Comparison of ENCODE assay signal across 28 mouse cellular contexts in the genomic region with DNA sequence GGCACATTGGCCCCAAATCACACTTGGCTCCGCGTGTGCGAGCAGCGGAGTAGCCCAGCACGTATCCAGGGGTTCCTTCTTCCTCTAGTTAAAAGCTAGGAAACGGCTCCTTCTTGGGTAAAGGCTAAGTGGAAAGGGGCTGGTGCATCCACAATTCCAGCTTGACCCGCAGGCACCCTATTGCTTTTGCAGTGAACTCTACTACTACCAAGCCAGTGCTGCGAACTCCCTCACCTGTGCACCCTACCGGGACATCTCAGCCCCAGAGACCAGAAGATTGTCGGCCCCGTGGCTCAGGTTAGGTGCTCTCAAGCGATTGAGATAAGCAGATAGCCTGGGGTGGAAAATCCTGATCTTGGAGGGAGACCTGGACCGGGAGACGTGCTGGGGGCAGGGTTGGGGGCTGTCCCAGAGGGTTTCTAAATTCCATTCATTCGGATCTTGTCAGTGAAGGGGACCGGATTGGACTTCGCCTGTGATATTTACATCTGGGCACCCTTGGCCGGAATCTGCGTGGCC. TPM values are rescaled to one million over a fixed set of nuclear protein-coding genes. Genes with fewer than 3 reads are reported as not detected.
DNase-seq lines count a peak whose midpoint lies in the region; ATAC-seq and TF ChIP-seq lines count a peak whose summit lies in the region.
"Had no signal": no experiment of that assay in that cellular context is flagged by ENCODE, and none has a peak within 500 bp of the region (broad histone marks: within the 10 kb centered on the region; RNA-seq: fewer than 3 reads in every experiment).

No protein-coding gene starts in this region.

- no peak overlapping the region for H3K4me2 ChIP-seq in intestine, postnatal 0 days (replicated peaks; ENCODE audit: low read depth)
- H3K4me2 ChIP-seq: embryonic facial prominence, embryonic 12.5 days; embryonic facial prominence, embryonic 15.5 days; heart, embryonic 13.5 days; hindbrain, embryonic 13.5 days had no signal

- H3K9ac ChIP-seq in intestine, postnatal 0 days (ENCODE audit: low read depth, low read length), result no peak overlapping the region
- H3K9ac ChIP-seq: embryonic facial prominence, embryonic 12.5 days; embryonic facial prominence, embryonic 15.5 days; forebrain, postnatal 0 days; heart, embryonic 13.5 days; hindbrain, embryonic 13.5 days had no signal

- no peaks in the 10 kb centered on the region for H3K27me3 ChIP-seq in spleen, adult 2 months (ENCODE audit: control insufficient read depth, insufficient read depth, low read length)
- no peaks in the 10 kb centered on the region for H3K27me3 ChIP-seq in small intestine, adult 2 months (ENCODE audit: control insufficient read depth, insufficient read depth, low read length)
- no peaks in the 10 kb centered on the region for H3K27me3 ChIP-seq in intestine, postnatal 0 days (replicated peaks; ENCODE audit: control insufficient read depth, insufficient read depth, low read length)
- H3K27me3 ChIP-seq: embryonic facial prominence, embryonic 12.5 days; embryonic facial prominence, embryonic 15.5 days; heart, embryonic 13.5 days; hindbrain, embryonic 13.5 days had no signal

- peak overlapping the region; percentile 48 for H3K4me3 ChIP-seq in spleen, adult 2 months (ENCODE audit: extremely low read depth, insufficient read depth, insufficient read length)
- H3K4me3 ChIP-seq in small intestine, adult 2 months (ENCODE audit: low read depth, low read length), result peak overlapping the region; percentile 40
- no peak overlapping the region for H3K4me3 ChIP-seq in intestine, postnatal 0 days (ENCODE audit: low read depth, low read length)
- H3K4me3 ChIP-seq: embryonic facial prominence, embryonic 12.5 days; embryonic facial prominence, embryonic 15.5 days; gastrocnemius, adult 2 months; heart, embryonic 13.5 days; hindbrain, embryonic 10.5 days; hindbrain, embryonic 13.5 days had no signal

- no peaks in the 10 kb centered on the region for H3K9me3 ChIP-seq in intestine, postnatal 0 days (ENCODE audit: control insufficient read depth)
- H3K9me3 ChIP-seq: embryonic facial prominence, embryonic 12.5 days; embryonic facial prominence, embryonic 15.5 days; heart, embryonic 13.5 days; hindbrain, embryonic 10.5 days; hindbrain, embryonic 13.5 days had no signal

- no peak for DNase-seq in spleen, adult 2 months (ENCODE audit: low read depth in 1 of 2, low spot score in 2 of 2)
- DNase-seq in spleen, adult 12 weeks (ENCODE audit: low spot score), result no peak
- peak; percentile 63 for DNase-seq in thymus, postnatal 14 days
- DNase-seq in kidney, postnatal 25 days, result no peak
- DNase-seq: adrenal gland, adult 2 months; adrenal gland, postnatal 14 days; cerebellum, adult 11 months; cerebellum, adult 2 months; cerebellum, adult 9-11 months; cerebellum, postnatal 25 days; forebrain, postnatal 0 days; gastrocnemius, adult 2 months; gastrocnemius, postnatal 14 days; heart, adult 18-20 months; heart, postnatal 36 days had no signal

- no peak for TF ChIP-seq POLR2A in spleen, adult 2 months (IDR thresholded peaks at IDR 0.05; ENCODE audit: low read depth, low read length)
- no peak for TF ChIP-seq POLR2A in small intestine, adult 2 months (IDR thresholded peaks at IDR 0.05; ENCODE audit: low read depth, low read length)

- H3K4me1 ChIP-seq in spleen, adult 2 months (ENCODE audit: control insufficient read depth, insufficient read depth, insufficient read length), result no peaks in the 10 kb centered on the region
- H3K4me1 ChIP-seq in small intestine, adult 2 months (ENCODE audit: control insufficient read depth, insufficient read depth, insufficient read length, low read length), result no peaks in the 10 kb centered on the region
- no peaks in the 10 kb centered on the region for H3K4me1 ChIP-seq in intestine, postnatal 0 days (replicated peaks; ENCODE audit: control insufficient read depth, insufficient read depth, low read length)
- H3K4me1 ChIP-seq: embryonic facial prominence, embryonic 12.5 days; embryonic facial prominence, embryonic 15.5 days; heart, embryonic 13.5 days; hindbrain, embryonic 10.5 days; hindbrain, embryonic 13.5 days had no signal

- peak overlapping the region; percentile 56 for H3K27ac ChIP-seq in spleen, adult 2 months (ENCODE audit: insufficient read depth, low read length)
- no peak overlapping the region for H3K27ac ChIP-seq in small intestine, adult 2 months (ENCODE audit: insufficient read depth, low read depth, low read length)
- H3K27ac ChIP-seq in intestine, postnatal 0 days (ENCODE audit: low read depth, low read length), result no peak overlapping the region
- H3K27ac ChIP-seq: embryonic facial prominence, embryonic 12.5 days; embryonic facial prominence, embryonic 15.5 days; gastrocnemius, adult 2 months; heart, embryonic 13.5 days; hindbrain, embryonic 10.5 days; hindbrain, embryonic 13.5 days had no signal

- TF ChIP-seq CTCF in spleen, adult 2 months (IDR thresholded peaks at IDR 0.05; ENCODE audit: extremely low read depth, insufficient read depth, insufficient read length, insufficient replicate concordance), result no peak
- no peak for TF ChIP-seq CTCF in small intestine, adult 2 months (IDR thresholded peaks at IDR 0.05; ENCODE audit: extremely low read depth, insufficient read length, insufficient replicate concordance, low read depth, low read length)
- no peak for TF ChIP-seq CTCF in intestine, postnatal 0 days (IDR thresholded peaks at IDR 0.05; ENCODE audit: low read depth)

- H3K36me3 ChIP-seq in spleen, adult 2 months (ENCODE audit: control insufficient read depth, insufficient read depth, low read length), result no peaks in the 10 kb centered on the region
- no peaks in the 10 kb centered on the region for H3K36me3 ChIP-seq in small intestine, adult 2 months (ENCODE audit: control insufficient read depth, insufficient read depth, low read length)
- H3K36me3 ChIP-seq in intestine, postnatal 0 days (ENCODE audit: control insufficient read depth, insufficient read depth), result no peaks in the 10 kb centered on the region
- H3K36me3 ChIP-seq: embryonic facial prominence, embryonic 12.5 days; embryonic facial prominence, embryonic 15.5 days; heart, embryonic 13.5 days; hindbrain, embryonic 10.5 days; hindbrain, embryonic 13.5 days had no signal

- 82% methylated on average over 19 of the region's 19 CpGs for WGBS in spleen, adult 2 months
- 87% methylated on average over 19 of the region's 19 CpGs for WGBS in small intestine, adult 2 months
- WGBS in intestine, postnatal 0 days, result 89% methylated on average over 19 of the region's 19 CpGs

- no peak for ATAC-seq in intestine, postnatal 0 days
- ATAC-seq: CD4-positive, CD25-positive, alpha-beta regulatory T cell, adult 4 months; forebrain, embryonic 14.5 days; forebrain, postnatal 0 days; hindbrain, embryonic 16.5 days had no signal

RNA-seq across cellular contexts. Expression of gene Cd8a, which starts 1.1 kb away (rescaled TPM):
- 24.9 and 28.5 TPM in 2 replicates for polyA plus RNA-seq in spleen, adult 2 months (2012; rRNA removed)
- 4.2 and 6.4 TPM in 2 replicates for polyA plus RNA-seq in small intestine, adult 2 months (2012; rRNA removed)
- polyA plus RNA-seq in intestine, postnatal 0 days (2015; fragmentation: Nextera tagmentation; extraction: Ambion mirVana), result 0.12 TPM in 1 of 2 replicates, not detected in the other
- polyA plus RNA-seq: C2C12; embryonic facial prominence, embryonic 12.5 days; embryonic facial prominence, embryonic 15.5 days; forebrain, embryonic 11.5 days; forebrain, embryonic 14.5 days; forebrain, postnatal 0 days; heart, embryonic 13.5 days; hindbrain, embryonic 10.5 days; hindbrain, embryonic 13.5 days; hindbrain, embryonic 16.5 days had no signal

RNA-seq across cellular contexts. Expression of gene Cd8b1, which starts 51.8 kb away (rescaled TPM):
- polyA plus RNA-seq in spleen, adult 2 months (2012; rRNA removed), result 25.6 and 30.2 TPM in 2 replicates
- polyA plus RNA-seq in small intestine, adult 2 months (2012; rRNA removed), result 1.3 and 1.9 TPM in 2 replicates
- 0.08 and 0.16 TPM in 2 replicates for polyA plus RNA-seq in intestine, postnatal 0 days (2015; fragmentation: Nextera tagmentation; extraction: Ambion mirVana)
- polyA plus RNA-seq: C2C12; cerebellum, adult 2 months; embryonic facial prominence, embryonic 15.5 days; forebrain, embryonic 11.5 days; forebrain, embryonic 14.5 days; forebrain, postnatal 0 days; frontal cortex, adult 2 months; hindbrain, embryonic 16.5 days had no signal

RNA-seq across cellular contexts. Expression of gene Smyd1, which starts 52.3 kb away (rescaled TPM):
- 0.48 and 0.66 TPM in 2 replicates for polyA plus RNA-seq in spleen, adult 2 months (2012; rRNA removed)
- polyA plus RNA-seq in small intestine, adult 2 months (2012; rRNA removed), result 0.04 TPM in 1 of 2 replicates, not detected in the other
- polyA plus RNA-seq in intestine, postnatal 0 days (2015; fragmentation: Nextera tagmentation; extraction: Ambion mirVana), result 0.08 and 0.13 TPM in 2 replicates
